Mouse (Mus musculus) left cerebral cortex, adult 2 months (tissue): ENCODE results near the gene Cyp1b1. TPM values are rescaled to one million over a fixed set of nuclear protein-coding genes. Genes with fewer than 3 reads are reported as not detected.
A peak's percentile ranks its signal among the peaks of the same experiment; 100 is the strongest.

ENCODE experiments used
- DNase-seq, 2 experiments: peaks; one replicate each; pipeline ENCODE4 v3.0.0; 2021 to 2022; ENCODE audit warnings: low spot score in 2 of 2, mixed read lengths in 1 of 2; ENCODE audit errors: extremely low spot score in 1 of 2
- H3K27ac ChIP-seq: fragments of 200-600 bp; 2 replicates; pipeline ENCODE4 v1.8.1; 2022
- H3K4me3 ChIP-seq: fragments of 200-600 bp; 2 replicates; pipeline ENCODE4 v1.8.1; 2022
- CTCF ChIP-seq: fragments of 200-600 bp; IDR thresholded peaks from 2 replicates; pipeline ENCODE4 v1.8.1; 2022; ENCODE audit warnings: antibody characterized with exemption, mild to moderate bottlenecking, moderate library complexity
- intact Hi-C: fragments of 180-260 bp; cut with DNase I; formaldehyde crosslinking; loops from one replicate; pipeline ENCODE4 v1.15.1; 2025
- total RNA-seq, 2 experiments: library from RNA; stranded (reverse); gene quantifications; 2 replicates each; pipeline ENCODE4 v1.2.3; 2021

The Cyp1b1 gene
- total RNA-seq, 2 experiments from 2014 or later = 3.6 to 4.1 TPM

GRCm38 (mm10) chr17:79738847-79739498, 24.1 kb upstream of the Cyp1b1 start:
- Histone ChIP-seq H3K4me3 (no peak overlapping the region), H3K27ac (no peak overlapping the region)
- DNase-seq = no peak
- no peak for TF ChIP-seq CTCF
- intact Hi-C loops = no loop called here

DNA sequence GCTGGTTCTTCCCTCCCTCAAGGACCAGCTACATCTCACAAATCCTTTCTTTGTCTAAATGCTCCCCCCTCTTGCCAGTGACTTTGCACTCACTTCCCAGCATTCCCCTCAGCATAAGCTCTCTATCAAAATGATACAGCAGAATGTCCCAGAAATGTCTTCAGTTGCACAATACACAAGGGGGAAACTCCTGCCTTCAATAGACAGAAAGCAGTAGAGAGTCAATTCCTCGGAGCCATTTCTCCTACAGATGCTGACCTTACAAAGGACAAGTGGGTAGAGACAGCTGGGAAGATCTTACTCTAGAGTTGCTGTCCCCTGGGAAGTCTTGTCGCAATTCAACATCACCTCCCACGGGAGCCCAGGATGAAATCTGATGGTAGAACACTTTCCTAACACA, 22.7 kb upstream of the Cyp1b1 start:
- DNase-seq = no peak
- no peak overlapping the region for H3K27ac ChIP-seq
- intact Hi-C loops = no loop called here
- no peak overlapping the region for H3K4me3 ChIP-seq
- TF ChIP-seq CTCF = no peak

DNA sequence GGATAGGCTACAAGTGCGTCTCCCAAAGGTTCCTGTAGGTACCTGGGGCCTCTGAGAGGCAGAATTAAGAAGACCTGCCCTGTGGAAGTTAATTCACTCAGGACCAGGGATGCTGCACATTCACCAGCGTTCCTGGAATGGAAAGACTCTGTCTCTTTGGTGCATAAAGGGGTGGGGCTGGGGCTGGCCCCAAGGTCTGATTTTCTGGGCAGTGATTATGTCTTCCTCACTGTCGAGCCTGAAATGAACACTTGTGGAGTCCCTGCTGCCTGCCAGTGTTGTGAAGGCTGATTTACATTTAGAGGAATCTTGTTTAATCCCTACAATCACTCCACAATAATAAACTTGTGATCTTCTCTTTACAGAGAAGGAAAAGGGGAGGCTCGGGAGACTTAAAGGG, 18.2 kb upstream of the Cyp1b1 start:
- no peak overlapping the region for H3K27ac ChIP-seq
- intact Hi-C loops = no loop called here
- H3K4me3 ChIP-seq = no peak overlapping the region
- DNase-seq = no peak
- TF ChIP-seq CTCF = no peak

GRCm38 (mm10) chr17:79730988-79731387, 16.1 kb upstream of the Cyp1b1 start:
- no peak for DNase-seq
- H3K4me3 ChIP-seq = no peak overlapping the region
- H3K27ac ChIP-seq = no peak overlapping the region
- intact Hi-C loops = no loop called here
- TF ChIP-seq CTCF = no peak

GRCm38 (mm10) chr17:79728585-79729503, 14.0 kb upstream of the Cyp1b1 start:
- no peak for TF ChIP-seq CTCF
- intact Hi-C loops = no loop called here
- DNase-seq = no peak
- no peak overlapping the region for H3K4me3 ChIP-seq
- H3K27ac ChIP-seq = no peak overlapping the region

- Histone ChIP-seq H3K27ac (no peak overlapping the region), H3K4me3 (no peak overlapping the region)
- no peak for TF ChIP-seq CTCF
- intact Hi-C loops = no loop called here
- no peak for DNase-seq
These were observed 13.3 kb upstream of the Cyp1b1 start for GRCm38 (mm10) chr17:79728053-79728584.

- intact Hi-C loops = no loop called here
- no peak overlapping the region for H3K4me3 ChIP-seq
- no peak for TF ChIP-seq CTCF
- no peak overlapping the region for H3K27ac ChIP-seq
- no peak for DNase-seq
These were observed 11.8 kb upstream of the Cyp1b1 start for GRCm38 (mm10) chr17:79726613-79727012.

DNA sequence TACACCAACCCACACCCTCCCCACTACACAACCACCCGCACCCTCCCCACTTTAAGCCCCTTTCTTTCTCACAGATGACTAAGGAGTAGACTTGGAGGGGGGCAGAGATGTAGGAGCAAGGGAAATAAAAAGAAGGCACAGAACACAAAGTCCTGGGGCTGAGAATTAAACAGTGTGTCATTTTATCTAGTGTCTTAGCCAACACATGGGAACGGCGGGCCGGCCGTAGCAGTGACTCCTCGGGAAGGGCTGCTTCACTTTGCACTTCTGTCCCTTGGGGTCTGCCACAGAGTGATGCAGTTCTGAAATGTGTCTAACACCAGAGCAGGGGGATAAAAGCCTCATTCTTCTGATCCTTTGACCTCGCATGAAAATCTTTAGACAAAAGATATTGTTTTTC, 5.8 kb upstream of the Cyp1b1 start:
- Histone ChIP-seq H3K4me3 (no peak overlapping the region), H3K27ac (no peak overlapping the region)
- no peak for DNase-seq
- intact Hi-C loops = no loop called here
- TF ChIP-seq CTCF = no peak

- H3K4me3 ChIP-seq = peak overlapping the region; percentile 52
- intact Hi-C loops = no loop called here
- peak; percentile 87 for TF ChIP-seq CTCF
- DNase-seq = peak; percentile 81 to 85
- H3K27ac ChIP-seq = no peak overlapping the region
These were observed 835 bp upstream of the Cyp1b1 start for GRCm38 (mm10) chr17:79715649-79716143.

DNA sequence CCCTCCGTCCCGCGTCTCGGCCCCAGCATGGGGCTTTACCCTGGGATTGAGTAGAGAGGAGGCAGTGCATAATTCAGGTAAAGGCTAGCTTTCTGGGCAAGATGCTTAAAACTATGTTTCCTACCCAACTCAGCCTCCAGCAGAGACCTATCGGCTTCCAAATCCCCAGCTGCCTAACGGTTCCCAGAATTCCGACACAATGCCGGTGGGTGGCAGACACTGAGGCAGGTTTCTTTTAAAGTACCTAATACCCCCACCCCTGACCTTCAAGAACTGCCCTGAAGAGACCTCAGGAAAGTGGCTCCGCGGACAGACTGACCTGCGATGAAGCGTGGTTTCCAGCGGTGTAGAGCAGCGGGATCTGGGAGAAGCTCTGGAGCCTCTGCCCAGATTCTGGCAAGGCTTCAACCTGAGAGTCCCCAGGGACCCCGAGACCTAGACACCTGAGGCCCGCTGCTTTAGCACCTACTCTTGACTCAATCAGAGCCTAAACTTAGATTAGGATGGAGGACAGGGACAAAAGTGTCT, 429 bp downstream of the Cyp1b1 start:
- no peak for DNase-seq
- no peak overlapping the region for H3K4me3 ChIP-seq
- TF ChIP-seq CTCF = no peak
- H3K27ac ChIP-seq = no peak overlapping the region
- intact Hi-C loops = no loop called here

DNA sequence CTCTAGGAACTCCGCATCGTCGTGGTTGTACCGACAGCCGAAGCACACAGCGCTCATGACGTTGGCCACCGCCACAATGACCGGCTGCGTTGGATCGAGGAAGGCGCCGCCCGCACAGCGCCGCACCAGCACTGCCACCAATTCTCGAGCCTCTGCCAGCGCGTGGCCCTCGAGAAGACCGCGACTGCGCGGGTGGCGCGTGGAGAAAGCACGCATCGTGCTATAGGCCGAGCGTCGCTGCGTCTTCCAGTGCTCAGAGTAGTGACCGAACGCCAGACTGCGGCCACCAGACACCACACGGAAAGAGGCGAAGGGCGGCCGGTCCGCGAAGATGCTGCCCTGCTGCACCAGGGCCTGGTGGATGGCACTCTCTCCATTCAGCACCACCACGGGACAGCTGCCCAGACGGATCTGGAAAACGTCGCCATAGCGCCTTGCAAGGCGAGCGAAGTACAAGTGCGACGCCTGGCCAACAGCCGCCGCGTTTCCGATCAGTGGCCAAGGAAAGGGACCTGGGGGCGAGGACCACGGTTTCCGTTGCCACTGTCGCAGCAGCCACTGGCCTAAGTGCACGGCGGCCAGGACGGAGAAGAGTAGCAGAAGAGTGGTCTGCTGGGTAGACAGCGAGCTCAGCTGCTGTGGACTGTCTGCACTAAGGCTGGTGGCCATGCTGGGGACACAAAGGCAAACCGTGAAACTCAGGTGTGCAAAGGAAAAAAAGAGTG, 1.1 kb downstream of the Cyp1b1 start:
- intact Hi-C loops = no loop called here
- H3K4me3 ChIP-seq = peak overlapping the region; percentile 38
- TF ChIP-seq CTCF = no peak
- no peak overlapping the region for H3K27ac ChIP-seq
- peak; percentile 13 to 28 for DNase-seq
